Mouse (Mus musculus) spleen, postnatal 10 days (tissue): ENCODE results near the gene Ptges.

Source experiments
- DNase-seq, 2 experiments: peaks; one replicate each; pipeline ENCODE4 v3.0.0; 2021 to 2022; ENCODE audit warnings: low spot score in 2 of 2

The Ptges gene

DNA sequence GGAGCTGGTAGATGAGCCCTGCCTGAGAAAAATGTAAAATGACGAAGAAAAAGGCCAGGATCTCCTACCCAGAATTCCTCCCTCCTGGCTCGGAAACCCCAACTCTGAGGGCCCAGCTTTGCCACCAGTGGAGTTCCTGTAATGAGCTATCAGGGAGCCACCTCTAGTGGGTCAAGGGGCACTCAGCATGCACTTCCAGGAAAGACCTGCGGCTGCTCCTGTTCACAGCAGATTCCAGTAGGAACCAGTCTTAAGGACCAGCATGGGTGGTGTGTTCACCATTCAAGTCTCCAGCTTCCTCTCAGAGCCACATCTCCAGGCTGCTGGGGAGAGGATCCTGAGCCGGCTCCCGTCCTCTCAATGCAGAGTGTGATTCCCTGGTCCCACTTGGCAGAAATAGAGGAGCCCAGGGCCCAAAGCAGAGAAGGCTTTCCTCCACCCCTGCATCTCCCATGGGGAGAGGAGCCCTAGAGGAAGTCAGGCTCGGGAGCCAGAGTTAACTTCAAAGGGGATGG, 28.0 kb downstream of the Ptges start:
- no peak for DNase-seq

DNA sequence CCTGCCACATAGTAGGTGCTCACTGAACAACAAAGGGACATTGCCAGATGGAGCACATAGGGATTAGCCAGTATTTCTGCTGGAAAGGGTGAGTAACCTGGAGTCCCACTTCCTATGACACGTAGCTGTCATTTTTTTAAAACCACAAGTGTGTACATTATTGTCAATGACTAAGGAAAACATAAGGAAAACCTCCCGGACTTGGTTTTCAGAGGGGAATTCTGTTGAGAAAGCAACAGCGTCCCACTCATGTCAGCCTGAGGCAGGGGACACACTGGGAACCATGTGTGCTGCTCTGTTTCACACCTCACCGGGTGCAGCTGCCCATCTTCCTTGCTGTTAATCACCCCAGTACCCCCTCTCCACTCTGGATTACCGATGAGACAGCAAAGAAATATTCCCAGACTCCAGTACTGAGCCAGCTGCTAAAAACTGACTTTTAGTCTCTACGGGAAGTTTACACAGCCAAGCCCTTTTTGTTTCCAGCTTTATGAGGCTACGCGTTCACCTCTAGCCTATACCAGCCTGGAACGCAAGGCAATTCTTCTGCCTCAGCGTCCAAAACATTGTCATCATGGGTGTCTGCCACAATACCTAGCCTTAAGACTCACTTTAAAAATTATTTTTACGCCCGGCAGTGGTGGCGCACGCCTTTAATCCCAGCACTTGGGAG, 30.1 kb downstream of the Ptges start:
- no peak for DNase-seq

DNA sequence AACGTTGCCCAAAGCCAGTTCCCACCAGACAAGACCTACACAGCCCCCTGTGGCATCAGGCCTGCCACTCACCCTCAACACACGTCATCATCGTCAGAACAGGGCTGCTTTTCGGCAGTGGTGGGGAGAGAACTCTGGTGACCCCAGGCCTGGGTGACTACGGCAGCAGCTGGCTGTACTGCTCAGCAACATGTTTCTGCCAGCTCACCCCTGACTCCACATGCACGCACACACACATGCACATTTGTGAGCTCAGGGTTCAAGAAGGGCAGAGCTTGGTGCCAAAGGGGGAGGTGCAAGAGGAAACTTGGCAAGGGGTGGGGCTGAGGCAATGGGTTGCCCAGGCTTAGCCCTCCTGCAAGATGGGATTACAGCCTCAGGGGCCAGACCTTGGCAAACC, 32.4 kb downstream of the Ptges start:
- no peak for DNase-seq

DNA sequence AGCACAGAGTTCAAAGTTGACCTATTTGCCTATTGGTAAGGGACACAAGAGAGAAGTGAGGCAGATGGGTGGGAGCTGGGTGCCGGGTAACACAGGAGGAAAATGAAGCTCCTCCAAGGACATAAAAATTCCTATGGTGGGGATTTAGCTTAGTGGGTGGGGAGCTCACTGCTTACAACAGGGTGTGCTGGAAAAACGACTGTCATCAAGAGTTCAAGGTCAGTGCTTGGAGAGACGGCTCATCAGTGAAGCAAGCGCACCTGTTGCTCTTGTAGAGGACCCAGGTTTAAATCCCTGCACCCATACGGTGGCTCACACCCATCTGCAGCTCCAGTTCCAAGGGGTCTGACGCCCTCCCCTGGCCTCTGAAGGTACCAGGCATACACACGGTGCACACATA, 35.7 kb downstream of the Ptges start:
- DNase-seq: no peak

DNA sequence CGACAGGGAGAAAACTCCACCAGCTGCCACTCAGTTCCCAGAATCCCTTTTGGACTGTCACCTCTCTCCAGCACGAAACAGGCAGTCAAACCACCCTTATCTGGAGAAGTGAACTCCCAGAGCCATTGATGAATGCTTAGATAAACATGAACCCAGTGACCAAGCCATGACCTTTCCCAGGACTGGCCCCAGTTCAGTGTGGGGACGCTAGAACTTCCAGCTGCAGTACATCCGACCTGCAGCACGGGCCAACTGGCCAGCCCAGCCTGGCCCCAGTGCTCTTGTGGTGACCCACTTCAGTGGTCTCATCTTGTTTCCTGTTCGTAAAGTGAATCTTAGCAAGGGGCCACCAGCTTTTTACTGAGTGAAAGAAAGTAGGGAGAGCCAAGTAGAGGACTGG, 36.3 kb downstream of the Ptges start:
- DNase-seq: no peak

DNA sequence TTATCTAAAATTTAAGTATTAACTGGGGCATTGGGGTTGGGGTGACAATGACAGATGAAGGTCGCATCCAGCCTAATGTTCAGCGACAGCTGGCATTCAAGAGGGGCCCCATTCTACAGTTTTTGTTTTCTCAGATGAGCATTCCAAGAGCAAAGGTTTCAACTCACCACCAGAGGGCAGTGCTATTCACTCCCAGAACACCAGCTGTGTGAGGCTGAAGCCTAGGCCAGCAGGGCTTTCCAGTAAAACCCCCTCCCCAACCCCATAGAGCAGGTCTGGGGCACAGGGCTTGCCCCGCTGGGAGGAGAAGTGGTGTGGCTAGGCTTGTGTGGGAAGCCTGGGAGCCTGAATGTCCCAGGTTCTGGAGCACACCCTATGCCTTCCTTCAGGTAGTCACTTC, 38.7 kb downstream of the Ptges start:
- peak; percentile 14 to 50 for DNase-seq

DNA sequence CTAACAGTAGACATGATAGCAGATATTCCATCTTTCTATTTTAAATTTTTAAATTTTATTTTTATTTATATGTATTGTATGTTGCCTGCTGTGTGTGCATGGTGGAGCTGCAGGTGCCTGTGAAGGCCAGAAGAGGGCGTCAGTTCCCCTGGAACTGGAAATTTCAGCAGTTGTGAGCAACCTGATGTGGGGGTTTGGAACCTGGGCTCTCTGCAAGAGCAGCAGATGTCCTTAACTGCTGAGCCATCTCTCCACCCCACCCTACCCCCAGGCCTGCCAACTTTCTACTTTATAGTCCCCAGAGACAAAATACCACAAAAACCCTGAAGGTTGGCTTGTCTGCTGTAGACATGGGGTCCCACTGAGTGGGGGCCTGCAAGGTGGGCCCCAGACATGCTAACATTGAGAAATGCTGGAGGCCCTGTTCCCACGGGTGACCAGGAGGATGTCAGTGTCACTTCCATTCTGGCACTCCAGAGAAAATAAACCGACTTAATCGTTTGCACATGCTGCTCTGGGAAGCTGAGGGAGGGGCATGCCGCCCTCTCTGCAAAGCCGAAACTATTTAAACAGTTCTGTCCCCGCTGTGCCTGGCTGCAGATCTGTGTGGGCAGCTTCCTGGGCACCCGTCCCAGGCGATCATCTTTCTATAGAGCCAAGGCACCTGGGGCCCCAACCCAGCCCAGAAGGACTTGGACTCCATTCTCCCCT, 44.1 kb downstream of the Ptges start:
- DNase-seq: no peak

DNA sequence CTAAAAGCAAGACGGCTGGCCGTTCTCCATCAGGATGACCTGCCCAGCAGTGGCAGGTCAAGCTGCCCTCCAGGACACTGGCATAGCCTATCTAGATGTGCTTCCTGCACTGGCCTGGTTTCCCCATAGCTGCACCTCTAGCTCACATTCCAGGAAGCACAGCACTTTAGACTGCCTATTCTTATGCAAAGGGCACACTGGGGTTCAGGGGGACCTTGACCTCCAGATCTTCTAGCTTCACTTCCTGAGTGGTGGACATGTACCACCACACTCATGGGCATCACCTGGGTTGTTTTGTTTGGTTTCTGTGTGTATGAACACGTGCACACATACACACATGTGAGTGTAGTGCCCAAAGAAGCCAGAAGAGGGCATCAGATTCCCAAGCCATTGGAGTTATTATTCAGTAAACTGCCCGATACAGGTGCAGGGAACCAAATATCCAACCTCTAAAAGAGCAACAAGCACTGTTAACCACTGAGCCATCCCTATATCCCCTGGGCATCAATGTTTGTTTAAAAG, 44.8 kb downstream of the Ptges start:
- DNase-seq: no peak

DNA sequence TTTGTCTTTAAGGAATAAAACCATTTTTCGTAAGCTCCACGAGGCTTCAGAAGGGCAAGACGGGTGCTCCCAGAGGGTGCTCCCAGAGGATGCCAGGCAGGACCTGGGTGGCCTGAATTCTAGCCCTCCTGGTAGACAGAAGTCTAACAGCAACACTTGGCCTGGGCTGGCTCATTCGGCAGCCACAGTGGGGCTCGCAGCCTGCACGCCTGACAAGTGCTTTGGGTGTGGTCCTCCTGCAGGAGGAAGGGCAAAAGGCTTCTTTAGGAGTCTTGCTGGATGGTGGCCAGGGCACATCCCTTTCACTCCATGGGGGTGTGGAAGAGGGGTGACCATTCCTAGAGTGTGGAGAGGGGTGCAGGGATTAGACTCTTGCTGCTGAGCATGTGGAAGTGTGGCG, 48.4 kb downstream of the Ptges start:
- no peak for DNase-seq

DNA sequence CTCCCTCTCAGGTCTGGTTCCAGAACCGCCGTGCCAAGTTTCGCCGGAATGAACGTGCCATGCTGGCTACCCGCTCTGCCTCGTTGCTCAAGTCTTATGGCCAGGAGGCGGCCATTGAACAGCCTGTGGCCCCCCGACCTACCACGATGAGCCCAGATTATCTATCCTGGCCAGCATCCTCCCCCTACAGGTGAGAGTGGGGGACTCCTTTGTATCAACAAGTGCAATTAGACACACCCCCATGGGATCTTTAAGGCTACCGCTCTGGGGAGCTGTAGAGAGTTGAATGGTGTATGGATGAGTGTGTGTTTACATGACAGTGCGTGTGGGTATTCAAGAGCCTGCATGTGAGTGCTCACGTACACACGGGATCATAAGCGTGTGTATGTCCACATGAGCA, 50.2 kb downstream of the Ptges start:
- no peak for DNase-seq

DNA sequence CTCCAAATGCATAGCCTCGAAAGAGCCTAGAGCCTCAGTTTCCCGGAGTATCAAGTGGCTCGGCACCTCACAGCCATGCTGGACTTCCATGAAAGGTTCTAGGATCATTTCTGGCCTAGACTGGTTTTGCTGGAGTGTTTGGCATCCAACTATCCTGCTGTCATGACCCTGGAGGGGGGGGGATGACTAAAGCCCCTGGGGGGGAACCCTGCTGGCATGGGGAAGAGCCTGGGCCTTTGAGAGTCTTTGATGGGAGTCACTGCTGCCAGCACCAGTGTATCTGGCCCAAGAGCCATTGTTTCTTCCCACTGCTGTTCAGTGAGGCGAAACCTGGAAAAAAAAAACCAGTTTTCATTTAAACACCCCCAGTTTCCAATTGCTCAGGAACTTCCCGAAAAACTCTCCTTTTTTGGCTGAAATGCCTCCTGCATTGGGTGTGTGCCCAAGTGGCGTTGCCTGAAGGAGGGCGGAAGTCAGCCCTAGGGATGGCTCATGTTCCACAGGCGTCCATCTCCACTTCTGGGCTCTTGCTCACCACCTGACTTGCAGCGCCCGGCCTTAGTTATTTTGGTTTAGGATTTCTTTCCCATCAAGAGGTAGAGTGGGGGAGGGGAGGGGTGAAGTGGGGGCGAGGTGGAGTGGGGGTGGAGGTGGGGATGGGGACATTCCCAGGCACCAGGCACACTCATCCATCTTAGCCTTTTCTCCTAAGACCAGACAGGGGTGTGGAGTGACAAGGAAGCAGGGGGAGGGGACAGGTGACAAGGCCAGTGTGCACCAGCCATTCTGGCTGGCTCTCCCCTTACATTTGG, 53.8 kb downstream of the Ptges start:
- no peak for DNase-seq

DNA sequence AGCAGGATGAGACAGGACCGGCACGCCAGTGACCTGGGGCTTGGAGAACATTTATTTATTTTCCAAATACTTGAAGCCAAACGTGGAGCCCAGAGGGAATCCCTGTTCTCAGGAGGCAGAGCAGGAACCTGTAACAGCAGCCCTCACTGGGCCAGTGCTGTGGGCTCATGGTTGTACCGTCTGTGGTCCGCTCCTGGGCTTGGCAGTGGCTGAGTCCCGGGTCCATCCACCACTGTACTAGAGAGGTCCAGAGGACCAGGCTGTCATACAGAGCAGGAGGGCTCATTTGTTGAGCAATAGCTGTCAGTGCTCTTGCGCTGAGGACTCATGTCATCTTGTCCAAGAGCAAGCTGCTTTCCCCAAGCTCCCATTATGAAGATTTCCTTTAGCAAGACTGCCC, 54.6 kb downstream of the Ptges start:
- no peak for DNase-seq

DNA sequence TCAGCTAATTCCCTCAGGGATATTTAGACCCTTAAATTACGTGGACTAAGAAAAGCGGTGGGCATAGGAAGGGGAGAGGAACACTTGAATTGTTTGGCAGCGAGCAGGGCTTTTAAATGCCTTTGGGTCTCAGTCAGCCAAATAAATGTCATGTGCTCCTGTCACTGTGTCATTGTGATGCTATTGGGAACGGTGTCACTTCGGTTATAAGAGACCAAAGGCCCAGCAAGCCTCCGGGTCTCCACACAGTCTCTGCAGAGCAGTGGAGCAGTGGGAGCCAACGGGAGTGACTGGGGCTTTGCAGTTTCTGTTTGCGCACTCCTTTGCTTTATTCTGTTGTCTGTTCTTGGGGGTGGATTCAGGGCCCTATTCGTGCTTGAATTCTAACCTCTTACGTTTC, 55.2 kb downstream of the Ptges start:
- DNase-seq: no peak

DNA sequence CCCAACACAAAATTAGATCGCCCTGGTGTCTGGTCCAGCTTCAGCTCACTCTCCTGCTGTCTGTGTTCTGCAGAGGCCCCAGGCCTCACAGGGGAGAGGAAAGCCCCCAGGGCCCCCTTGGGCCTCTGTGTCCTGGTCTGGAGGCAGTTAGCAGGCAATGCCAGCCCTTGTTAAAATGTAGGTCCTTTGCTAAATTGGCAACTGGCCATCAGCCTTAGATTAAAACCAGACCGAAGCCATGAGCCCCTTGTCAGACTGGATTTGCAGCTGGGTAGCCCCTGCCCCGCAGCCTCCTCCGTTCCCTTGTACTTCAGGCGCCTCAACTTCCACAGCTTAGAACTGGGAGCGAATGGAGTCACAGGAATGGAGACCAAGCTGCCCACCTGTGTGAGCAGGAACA, 57.0 kb downstream of the Ptges start:
- no peak for DNase-seq

DNA sequence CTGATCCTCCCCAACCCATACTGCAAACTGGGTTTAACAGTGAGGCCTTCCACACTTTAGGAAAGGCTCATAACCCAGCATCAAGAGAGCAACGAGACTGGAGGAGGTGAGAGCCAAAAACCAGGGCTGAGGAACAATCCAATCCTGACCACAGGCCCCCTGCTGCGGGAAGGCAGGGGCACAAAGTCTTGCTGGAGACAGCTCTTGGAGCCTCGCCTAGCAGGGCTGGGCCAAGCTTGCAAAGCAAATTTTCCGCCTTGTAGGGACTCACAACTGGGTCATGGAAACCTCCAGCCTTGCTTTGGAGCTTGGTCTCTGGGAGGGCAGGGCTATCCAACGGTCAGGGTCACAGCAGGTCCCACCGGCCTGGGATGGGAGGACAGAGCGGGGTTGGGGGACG, 58.8 kb downstream of the Ptges start:
- DNase-seq: no peak

DNA sequence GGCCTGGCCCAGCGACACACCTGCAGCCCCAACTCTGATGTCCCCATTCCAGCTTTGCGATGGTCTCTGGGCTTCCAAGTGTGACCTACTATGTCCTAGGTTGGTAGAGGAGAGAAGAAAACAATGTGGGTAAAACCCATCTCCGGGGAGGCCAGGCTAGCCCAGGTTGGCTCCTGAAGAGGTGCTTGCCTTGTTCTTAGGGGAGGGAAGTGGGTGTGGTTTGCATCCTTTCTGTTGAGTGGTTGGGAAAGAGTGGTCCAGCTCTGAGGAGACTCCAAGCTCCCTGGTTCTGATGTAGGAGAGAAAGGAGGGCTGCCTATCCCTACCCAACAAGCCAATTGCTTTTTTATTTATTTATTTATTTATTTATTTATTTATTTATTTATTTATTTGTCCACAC, 64.2 kb downstream of the Ptges start:
- no peak for DNase-seq

DNA sequence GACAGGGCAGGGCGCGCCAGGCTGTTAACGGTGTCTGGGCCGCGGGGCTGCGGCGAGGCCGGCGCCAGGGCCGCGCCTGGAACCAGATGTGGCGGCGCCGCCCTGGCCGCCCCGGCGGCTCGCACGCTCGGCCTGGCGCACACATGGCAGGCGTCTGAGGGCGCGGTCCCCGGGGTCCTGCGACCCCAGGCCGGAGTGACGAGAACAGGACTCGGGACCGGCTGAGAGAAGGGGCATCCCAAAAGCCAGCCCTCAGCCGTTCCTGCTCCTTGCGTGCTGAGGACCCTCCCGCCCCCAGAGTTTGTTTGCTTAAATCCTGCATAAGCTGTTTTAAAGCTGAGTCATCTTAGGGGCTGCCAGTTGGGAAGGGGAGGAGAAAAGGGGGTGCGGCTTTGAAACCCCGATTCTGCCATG, 64.7 kb downstream of the Ptges start:
- no peak for DNase-seq

DNA sequence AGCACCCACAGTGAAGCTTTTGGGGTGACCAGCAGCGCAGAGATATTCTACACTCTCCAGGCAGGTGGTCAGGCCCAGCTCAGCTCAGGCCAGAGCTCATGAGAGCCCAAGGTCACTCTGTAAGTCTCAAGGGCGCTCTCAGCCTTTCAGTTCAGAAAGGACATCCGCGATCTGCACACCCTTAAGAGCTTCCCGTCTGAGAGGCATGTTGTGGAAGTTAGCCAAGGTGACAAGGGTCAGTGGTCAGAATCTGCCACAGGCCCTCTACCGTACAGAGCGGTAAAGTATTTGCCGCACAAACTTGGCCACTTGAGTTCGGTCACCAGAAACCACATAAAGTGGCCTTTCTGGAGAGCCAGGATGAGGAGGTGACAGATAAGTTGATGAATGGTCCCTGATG, 66.1 kb downstream of the Ptges start:
- DNase-seq: no peak

DNA sequence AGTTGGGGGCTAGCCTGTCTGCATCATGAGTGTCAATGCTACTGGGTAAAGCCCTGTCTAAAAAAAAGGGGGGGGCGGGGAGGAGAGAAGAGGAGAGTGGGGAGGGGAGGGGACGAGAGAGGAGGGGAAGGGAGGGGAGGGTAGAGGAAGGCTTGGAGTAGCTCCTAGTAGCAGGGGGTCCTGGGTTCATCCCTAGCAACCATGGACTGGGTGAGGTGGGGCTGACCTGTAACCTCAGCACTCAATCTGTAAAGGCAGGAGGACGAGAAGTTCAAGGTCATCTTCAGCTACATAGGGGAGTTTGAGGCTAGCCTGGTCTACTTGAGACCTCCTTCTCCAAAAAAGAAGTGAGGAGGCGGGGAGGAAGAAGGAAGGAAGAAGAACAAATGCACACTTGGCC, 67.6 kb downstream of the Ptges start:
- no peak for DNase-seq

DNA sequence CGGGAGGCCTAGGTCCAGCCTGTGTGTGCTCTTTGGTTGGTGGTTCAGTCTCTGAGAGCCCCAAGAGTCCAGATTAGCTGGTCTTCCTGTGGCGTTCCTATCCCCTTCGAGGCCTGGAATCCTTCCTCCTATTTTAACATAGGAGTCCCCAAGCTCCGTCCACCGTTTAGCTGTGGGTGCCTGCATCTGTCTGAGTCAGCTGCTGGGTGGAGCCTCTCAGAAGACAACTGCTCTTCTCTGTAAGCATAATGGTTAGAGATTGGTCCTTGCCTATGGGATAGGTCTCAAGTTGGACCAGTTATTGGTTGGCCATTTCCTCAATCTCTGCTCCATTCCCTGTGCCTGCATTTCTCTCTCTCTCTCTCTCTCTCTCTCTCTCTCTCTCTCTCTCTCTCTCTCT, 69.9 kb downstream of the Ptges start:
- no peak for DNase-seq

DNA sequence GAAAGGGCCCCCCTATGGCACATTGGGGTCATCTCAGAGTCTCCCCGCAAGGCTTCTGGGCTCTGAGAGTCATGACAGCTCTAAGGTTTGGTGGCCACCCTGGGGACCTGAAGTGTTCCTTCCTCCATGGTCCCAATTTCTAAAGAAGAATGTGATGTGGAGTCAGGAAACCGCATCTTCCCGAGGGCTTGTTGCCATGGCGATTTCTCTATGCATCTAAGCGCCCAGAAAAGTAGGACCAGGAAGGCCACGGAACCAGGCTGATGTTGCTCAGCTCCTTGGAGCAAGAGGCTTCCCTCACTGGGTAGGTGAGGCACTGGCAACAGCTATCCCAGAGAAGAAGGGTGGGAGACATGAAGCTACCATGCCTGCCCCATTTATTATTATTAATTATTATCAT, 72.6 kb downstream of the Ptges start:
- no peak for DNase-seq

DNA sequence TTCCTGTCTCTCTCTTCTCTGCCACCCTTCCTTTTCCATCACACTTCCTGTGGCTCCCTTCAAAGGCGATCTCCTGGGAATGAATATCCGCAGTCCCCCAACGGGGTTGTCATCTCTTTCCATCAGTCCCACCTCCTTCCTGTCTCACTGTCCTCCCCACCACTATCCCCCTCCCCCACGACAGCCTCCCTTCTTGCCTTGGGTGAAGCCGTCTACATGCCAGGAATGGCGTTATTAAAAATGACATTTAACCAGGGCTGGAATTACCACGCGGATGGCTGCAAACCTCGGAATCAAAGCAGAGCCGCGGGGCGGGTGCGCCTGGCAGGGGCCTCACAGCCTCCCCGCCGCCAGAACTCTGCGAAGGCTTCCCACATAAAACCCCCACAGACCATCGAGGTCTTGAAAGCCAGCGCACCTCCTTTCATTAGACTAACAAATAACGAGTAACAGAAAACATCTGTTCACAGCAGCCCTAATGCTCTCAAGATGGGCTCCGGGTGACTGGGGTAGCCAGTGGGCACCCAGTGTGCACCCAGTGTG, 76.8 kb downstream of the Ptges start:
- DNase-seq: no peak
